Mouse (Mus musculus): ENCODE measurements at regions not wholly inside any gene's neighbourhood (a gene's known extent, or its start where the extent isn't known, plus 50 kb on each side); places are given as distances from the start of the nearest gene placed in this dataset.

GRCm38 (mm10) chr7:136825647-136826046 lies 68.8 kb upstream of the Mgmt start:
- DNase-seq: no peak

GRCm38 (mm10) chr7:136829621-136830313 lies 64.6 kb upstream of the Mgmt start:
- no peak for DNase-seq

- DNase-seq: no peak
These were observed 62.0 kb upstream of the Mgmt start for GRCm38 (mm10) chr7:136832419-136832818.

- DNase-seq: peak in 1 of 2 experiments; percentile 5
These were observed 55.4 kb upstream of the Mgmt start for GRCm38 (mm10) chr7:136838971-136839370.

- no peak for DNase-seq
These were observed 54.2 kb upstream of the Mgmt start for GRCm38 (mm10) chr7:136840224-136840623.

GRCm38 (mm10) chr7:136842751-136843150 lies 51.7 kb upstream of the Mgmt start:
- no peak for DNase-seq

GRCm38 (mm10) chr7:136844282-136844681 lies 50.1 kb upstream of the Mgmt start:
- DNase-seq: no peak

All from cerebellum, adult 18-20 months (tissue).